Mouse (Mus musculus): ENCODE data around the gene Prorsd1. TPM values are rescaled to one million over a fixed set of nuclear protein-coding genes. Genes with fewer than 3 reads are reported as not detected.
A peak's percentile ranks its signal among the peaks of the same experiment; 100 is the strongest.
"Not testable (repeated sequence)": the region's sequence is repeated elsewhere in the genome, so short reads cannot be mapped to it uniquely, and the experiment has no call there.

Gene Prorsd1
- polyA plus RNA-seq, 1 experiment = 0.19 TPM

- H3K27me3 ChIP-seq (ENCODE audit: control insufficient read depth) = no peaks in the 10 kb centered on the region
- H3K4me3 ChIP-seq (replicated peaks) = peak overlapping the region; percentile 77
- H3K9me3 ChIP-seq (ENCODE audit: control insufficient read depth, low read length) = no peaks in the 10 kb centered on the region
- H3K36me3 ChIP-seq (ENCODE audit: control insufficient read depth) = peaks cover 48% of the 10 kb centered on the region
- TF ChIP-seq GATA1 (IDR thresholded peaks at IDR 0.05; ENCODE audit: low read length) (no peak), TAL1 (IDR thresholded peaks at IDR 0.05; ENCODE audit: low read length) (no peak)
- peaks cover 30% of the 10 kb centered on the region for H3K4me1 ChIP-seq (ENCODE audit: control insufficient read depth)
Measured at GRCm38 (mm10) chr11:29546762-29547161, 31.9 kb upstream of the Prorsd1 start.

- Histone ChIP-seq H3K36me3 (ENCODE audit: control insufficient read depth) (peaks cover 51% of the 10 kb centered on the region), H3K4me1 (ENCODE audit: control insufficient read depth) (peaks cover 30% of the 10 kb centered on the region), H3K4me3 (replicated peaks) (peak overlapping the region; percentile 77)
- H3K9me3 ChIP-seq (ENCODE audit: control insufficient read depth, low read length); H3K27me3 ChIP-seq (ENCODE audit: control insufficient read depth): not testable (repeated sequence)
Measured at GRCm38 (mm10) chr11:29546297-29546696, 31.5 kb upstream of the Prorsd1 start.

GRCm38 (mm10) chr11:29545150-29545752, 30.4 kb upstream of the Prorsd1 start:
- H3K9me3 ChIP-seq (ENCODE audit: control insufficient read depth, low read length); H3K27me3 ChIP-seq (ENCODE audit: control insufficient read depth); H3K4me3 ChIP-seq (replicated peaks): not testable (repeated sequence)
- Histone ChIP-seq H3K4me1 (ENCODE audit: control insufficient read depth) (peaks cover 30% of the 10 kb centered on the region), H3K36me3 (ENCODE audit: control insufficient read depth) (peaks cover 61% of the 10 kb centered on the region)

GRCm38 (mm10) chr11:29544225-29544945, 29.6 kb upstream of the Prorsd1 start:
- TF ChIP-seq GATA1 (IDR thresholded peaks at IDR 0.05; ENCODE audit: low read length) (no peak), TAL1 (IDR thresholded peaks at IDR 0.05; ENCODE audit: low read length) (no peak)
- Histone ChIP-seq H3K9me3 (ENCODE audit: control insufficient read depth, low read length) (no peaks in the 10 kb centered on the region), H3K4me3 (replicated peaks) (no peak overlapping the region), H3K27me3 (ENCODE audit: control insufficient read depth) (no peaks in the 10 kb centered on the region), H3K36me3 (ENCODE audit: control insufficient read depth) (peaks cover 68% of the 10 kb centered on the region), H3K4me1 (ENCODE audit: control insufficient read depth) (peaks cover 26% of the 10 kb centered on the region)

GRCm38 (mm10) chr11:29538201-29538600, 23.4 kb upstream of the Prorsd1 start:
- no peaks in the 10 kb centered on the region for H3K4me1 ChIP-seq (ENCODE audit: control insufficient read depth)
- H3K9me3 ChIP-seq (ENCODE audit: control insufficient read depth, low read length) = no peaks in the 10 kb centered on the region
- peaks cover 83% of the 10 kb centered on the region for H3K36me3 ChIP-seq (ENCODE audit: control insufficient read depth)
- H3K4me3 ChIP-seq (replicated peaks) = no peak overlapping the region
- no peaks in the 10 kb centered on the region for H3K27me3 ChIP-seq (ENCODE audit: control insufficient read depth)
- TF ChIP-seq TAL1 (IDR thresholded peaks at IDR 0.05; ENCODE audit: low read length) (no peak), GATA1 (IDR thresholded peaks at IDR 0.05; ENCODE audit: low read length) (no peak)

- TF ChIP-seq GATA1 (IDR thresholded peaks at IDR 0.05; ENCODE audit: low read length) (no peak), TAL1 (IDR thresholded peaks at IDR 0.05; ENCODE audit: low read length) (no peak)
- no peaks in the 10 kb centered on the region for H3K9me3 ChIP-seq (ENCODE audit: control insufficient read depth, low read length)
- peaks cover 2% of the 10 kb centered on the region; the same call in 1 of the 2 replicates for H3K27me3 ChIP-seq (ENCODE audit: control insufficient read depth)
- peak within 1 kb of the TSS; percentile 89 for H3K4me3 ChIP-seq (replicated peaks)
- peaks cover 32% of the 10 kb centered on the region for H3K4me1 ChIP-seq (ENCODE audit: control insufficient read depth)
- peaks cover 20% of the 10 kb centered on the region for H3K36me3 ChIP-seq (ENCODE audit: control insufficient read depth)
Measured at GRCm38 (mm10) chr11:29525988-29526794, 11.4 kb upstream of the Prorsd1 start, which contains the start of gene Mtif2. Mtif2 (plus strand) TSS chr11:29526408.

- TF ChIP-seq TAL1 (IDR thresholded peaks at IDR 0.05; ENCODE audit: low read length) = no peak
- TF ChIP-seq GATA1 (IDR thresholded peaks at IDR 0.05; ENCODE audit: low read length) = no peak
- H3K36me3 ChIP-seq (ENCODE audit: control insufficient read depth) = peaks cover 27% of the 10 kb centered on the region
- H3K27me3 ChIP-seq (ENCODE audit: control insufficient read depth) = peaks cover 4% of the 10 kb centered on the region; the same call in 1 of the 2 replicates
- no peaks in the 10 kb centered on the region for H3K9me3 ChIP-seq (ENCODE audit: control insufficient read depth, low read length)
- H3K4me3 ChIP-seq (replicated peaks) = peak overlapping the region; percentile 90
- peaks cover 24% of the 10 kb centered on the region for H3K4me1 ChIP-seq (ENCODE audit: control insufficient read depth)
Measured at GRCm38 (mm10) chr11:29514325-29514681, 530 bp downstream of the Prorsd1 start.

GRCm38 (mm10) chr11:29512818-29513535, 1.9 kb downstream of the Prorsd1 start:
- Histone ChIP-seq H3K36me3 (ENCODE audit: control insufficient read depth) (peaks cover 27% of the 10 kb centered on the region), H3K4me1 (ENCODE audit: control insufficient read depth) (peaks cover 24% of the 10 kb centered on the region), H3K9me3 (ENCODE audit: control insufficient read depth, low read length) (no peaks in the 10 kb centered on the region), H3K4me3 (replicated peaks) (no peak overlapping the region), H3K27me3 (ENCODE audit: control insufficient read depth) (no peaks in the 10 kb centered on the region)
- TF ChIP-seq TAL1 (IDR thresholded peaks at IDR 0.05; ENCODE audit: low read length) (no peak), GATA1 (IDR thresholded peaks at IDR 0.05; ENCODE audit: low read length) (no peak)

GRCm38 (mm10) chr11:29509421-29509820, 5.4 kb downstream of the Prorsd1 start:
- peaks cover 32% of the 10 kb centered on the region for H3K36me3 ChIP-seq (ENCODE audit: control insufficient read depth)
- H3K27me3 ChIP-seq (ENCODE audit: control insufficient read depth) = no peaks in the 10 kb centered on the region

More at GRCm38 (mm10) chr11:29509421-29509820, 5.4 kb downstream of the Prorsd1 start:
- Histone ChIP-seq H3K4me3 (replicated peaks) (no peak overlapping the region), H3K4me1 (ENCODE audit: control insufficient read depth) (peaks cover 30% of the 10 kb centered on the region), H3K9me3 (ENCODE audit: control insufficient read depth, low read length) (no peaks in the 10 kb centered on the region)
- no peak for TF ChIP-seq TAL1 (IDR thresholded peaks at IDR 0.05; ENCODE audit: low read length)
- no peak for TF ChIP-seq GATA1 (IDR thresholded peaks at IDR 0.05; ENCODE audit: low read length)

Data from erythroblast, embryonic 14.5 days (primary cell).